In genomic region chr2:172550364-172551080, GRCm38 (mm10) we compare ENCODE assay signal across 8 mouse cellular contexts. TPM values are rescaled to one million over a fixed set of nuclear protein-coding genes. Genes with fewer than 3 reads are reported as not detected.
A peak's percentile ranks its signal among the peaks of the same experiment; 100 is the strongest.
DNase-seq lines count a peak whose midpoint lies in the region; ATAC-seq lines count a peak whose summit lies in the region.

No protein-coding gene starts in this region.

- peaks cover 96% of the 10 kb centered on the region for H3K27me3 ChIP-seq in midbrain, embryonic 11.5 days (ENCODE audit: control insufficient read depth, insufficient read depth, low read length)
- H3K27me3 ChIP-seq in stomach, embryonic 14.5 days (ENCODE audit: control insufficient read depth, insufficient read depth, low read length): peaks cover 72% of the 10 kb centered on the region

- ATAC-seq in cerebellum, adult (ENCODE audit: insufficient number of reproducible peaks, low FRiP score, low TSS enrichment): no peak
- ATAC-seq in midbrain, embryonic 11.5 days (ENCODE audit: low FRiP score): peak; percentile 75
- ATAC-seq in stomach, embryonic 14.5 days (ENCODE audit: insufficient number of reproducible peaks, insufficient read depth, low FRiP score, low read depth): peak; percentile 24; the same call in 1 of the 2 replicates

- H3K36me3 ChIP-seq in midbrain, embryonic 11.5 days (ENCODE audit: control insufficient read depth, insufficient read depth, low read length): no peaks in the 10 kb centered on the region
- H3K36me3 ChIP-seq in stomach, embryonic 14.5 days (ENCODE audit: control insufficient read depth, insufficient read depth, low read length): no peaks in the 10 kb centered on the region

- peak overlapping the region; percentile 11 for H3K4me3 ChIP-seq in midbrain, embryonic 11.5 days (ENCODE audit: low read depth, low read length)
- H3K4me3 ChIP-seq in stomach, embryonic 14.5 days (ENCODE audit: low read depth, low read length): peak overlapping the region; percentile 31

- H3K9ac ChIP-seq in midbrain, embryonic 11.5 days (ENCODE audit: low read length): no peak overlapping the region
- no peak overlapping the region for H3K9ac ChIP-seq in stomach, embryonic 14.5 days (replicated peaks; ENCODE audit: low read depth, low read length)

- no peaks in the 10 kb centered on the region for H3K9me3 ChIP-seq in midbrain, embryonic 11.5 days (ENCODE audit: control insufficient read depth, low read length)
- no peaks in the 10 kb centered on the region for H3K9me3 ChIP-seq in stomach, embryonic 14.5 days (ENCODE audit: control insufficient read depth, low read depth, low read length)

- no peak overlapping the region for H3K27ac ChIP-seq in midbrain, embryonic 11.5 days (ENCODE audit: low read depth, low read length)
- H3K27ac ChIP-seq in stomach, embryonic 14.5 days (ENCODE audit: low read length): no peak overlapping the region

- under 1% methylated on average over 60 of the region's 62 CpGs for WGBS in midbrain, embryonic 11.5 days
- WGBS in stomach, embryonic 14.5 days: under 1% methylated on average over 62 of the region's 62 CpGs

- H3K4me1 ChIP-seq in midbrain, embryonic 11.5 days (ENCODE audit: control insufficient read depth, insufficient read depth, low read length): peaks cover 33% of the 10 kb centered on the region
- H3K4me1 ChIP-seq in stomach, embryonic 14.5 days (ENCODE audit: control insufficient read depth, insufficient read depth, low read length): peaks cover 11% of the 10 kb centered on the region; the same call in 1 of the 2 replicates

- peak overlapping the region; percentile 33 for H3K4me2 ChIP-seq in midbrain, embryonic 11.5 days
- peak overlapping the region; percentile 53 for H3K4me2 ChIP-seq in stomach, embryonic 14.5 days (replicated peaks; ENCODE audit: low read depth, low read length)

- DNase-seq in cerebellum, adult 18-20 months: peak; percentile 9 to 21
- peak; percentile 71 for DNase-seq in adrenal gland, postnatal 25 days
- peak; percentile 12 for DNase-seq in fibroblast of lung, adult 2 months (ENCODE audit: low read depth)
- peak; percentile 80 for DNase-seq in heart, postnatal 4 days
- peak; percentile 42 for DNase-seq in layer of hippocampus, postnatal 36 days
- DNase-seq in midbrain, embryonic 11.5 days (ENCODE audit: low spot score, missing footprints): peak; percentile 99

RNA-seq across cellular contexts. Expression of gene Tfap2c, which starts 1.1 kb away (rescaled TPM):
- total RNA-seq in adrenal gland, postnatal 25 days (2021): not detected in 2 replicates
- not detected for total RNA-seq in heart, postnatal 4 days (2021)
- total RNA-seq in layer of hippocampus, postnatal 36 days (2021): under 1 TPM; 0.30 to 0.37 TPM
- 2.8 and 4.5 TPM in 2 replicates for polyA plus RNA-seq in midbrain, embryonic 11.5 days (2014; fragmentation: Nextera tagmentation; extraction: Ambion mirVana)
- polyA plus RNA-seq in stomach, embryonic 14.5 days (2014; fragmentation: Nextera tagmentation; extraction: Ambion mirVana): 5.6 TPM in 2 replicates

Comparison
In these comparisons a context has a peak if more than half of its experiments do, and no peak if none do; other contexts are left out.
1. DNase-seq: peak in every context shown above with its lines; median percentile 99 in midbrain, embryonic 11.5 days; 80 in heart, postnatal 4 days; 71 in adrenal gland, postnatal 25 days; 42 in layer of hippocampus, postnatal 36 days; 15 in cerebellum, adult 18-20 months; 12 in fibroblast of lung, adult 2 months.